ENCODE assay signal across 8 mouse cellular contexts in the genomic region with DNA sequence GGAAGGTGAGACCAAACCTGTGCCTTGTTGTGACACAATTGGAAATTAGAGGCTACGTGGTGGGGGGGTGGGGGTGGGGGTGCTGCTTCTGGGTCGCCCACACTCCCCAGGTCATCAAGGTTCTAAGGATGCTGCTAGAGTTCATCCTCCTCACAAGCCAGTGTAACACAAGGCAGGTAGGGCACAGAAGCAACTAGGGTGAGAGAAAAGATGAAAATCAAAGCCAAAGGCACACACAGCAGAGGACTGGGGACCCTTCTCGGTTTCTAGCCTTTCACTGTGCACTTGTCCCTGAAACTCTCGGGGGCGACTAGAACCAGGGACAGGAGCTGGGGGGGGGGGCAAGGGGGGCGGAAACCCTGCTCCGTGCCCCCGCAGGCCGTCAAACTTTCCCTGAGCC. TPM values are rescaled to one million over a fixed set of nuclear protein-coding genes. Genes with fewer than 3 reads are reported as not detected.
DNase-seq lines count a peak whose midpoint lies in the region; ATAC-seq and TF ChIP-seq lines count a peak whose summit lies in the region.

No protein-coding gene starts in this region.

- H3K4me3 ChIP-seq in lung, embryonic 14.5 days (ENCODE audit: low read depth, low read length), result peak overlapping the region; percentile 29
- H3K4me3 ChIP-seq in forebrain, embryonic 14.5 days (ENCODE audit: low read depth, low read length), result peak overlapping the region; percentile 29
- H3K4me3 ChIP-seq in limb, embryonic 12.5 days (replicated peaks), result peak overlapping the region; percentile 36
- H3K4me3 ChIP-seq in neural tube, embryonic 15.5 days (replicated peaks), result peak overlapping the region; percentile 42

- H3K36me3 ChIP-seq in lung, embryonic 14.5 days (ENCODE audit: insufficient read depth), result no peaks in the 10 kb centered on the region
- no peaks in the 10 kb centered on the region for H3K36me3 ChIP-seq in forebrain, embryonic 14.5 days (ENCODE audit: control insufficient read depth, insufficient read depth, low read length)
- no peaks in the 10 kb centered on the region for H3K36me3 ChIP-seq in limb, embryonic 12.5 days
- H3K36me3 ChIP-seq in neural tube, embryonic 15.5 days, result no peaks in the 10 kb centered on the region

- peak overlapping the region; percentile 68 for H3K4me2 ChIP-seq in lung, embryonic 14.5 days
- peak overlapping the region; percentile 67 for H3K4me2 ChIP-seq in forebrain, embryonic 14.5 days (ENCODE audit: low read length)
- H3K4me2 ChIP-seq in limb, embryonic 12.5 days, result peak overlapping the region; percentile 69
- peak overlapping the region; percentile 90 for H3K4me2 ChIP-seq in neural tube, embryonic 15.5 days

- peaks cover 19% of the 10 kb centered on the region for H3K27me3 ChIP-seq in lung, embryonic 14.5 days (ENCODE audit: insufficient read depth, low read length)
- no peaks in the 10 kb centered on the region for H3K27me3 ChIP-seq in forebrain, embryonic 14.5 days (replicated peaks; ENCODE audit: control insufficient read depth, insufficient read depth, low read length)
- H3K27me3 ChIP-seq in limb, embryonic 12.5 days, result peaks cover 62% of the 10 kb centered on the region
- H3K27me3 ChIP-seq in neural tube, embryonic 15.5 days (replicated peaks), result 0 out of 2 replicates have a peak, but pooled peaks cover 7% of the 10 kb centered on the region

- DNase-seq in lung, embryonic 14.5 days, result no peak
- DNase-seq in lung, postnatal 14 days, result no peak
- DNase-seq in forebrain, embryonic 14.5 days (ENCODE audit: low spot score), result no peak
- no peak for DNase-seq in layer of hippocampus, adult 11-12 months (ENCODE audit: low spot score)
- DNase-seq in c-Kit-positive CD71-positive TER-119-positive erythroid progenitor cells, embryonic 14.5 days (ENCODE audit: low spot score), result no peak
- no peak for DNase-seq in layer of hippocampus, postnatal 14 days (ENCODE audit: low spot score in 2 of 2)

- H3K9me3 ChIP-seq in lung, embryonic 14.5 days (ENCODE audit: low read depth, low read length), result no peaks in the 10 kb centered on the region
- no peaks in the 10 kb centered on the region for H3K9me3 ChIP-seq in forebrain, embryonic 14.5 days (replicated peaks; ENCODE audit: control insufficient read depth, low read length)
- no peaks in the 10 kb centered on the region for H3K9me3 ChIP-seq in limb, embryonic 12.5 days
- no peaks in the 10 kb centered on the region for H3K9me3 ChIP-seq in neural tube, embryonic 15.5 days (replicated peaks)

- TF ChIP-seq CTCF in lung, embryonic 14.5 days (IDR thresholded peaks at IDR 0.05; ENCODE audit: low read depth), result no peak

- 12% methylated on average over 9 of the region's 9 CpGs for WGBS in lung, embryonic 14.5 days
- WGBS in forebrain, embryonic 14.5 days, result 19% methylated on average over 7 of the region's 9 CpGs
- 15% methylated on average over 9 of the region's 9 CpGs for WGBS in limb, embryonic 12.5 days
- 17% methylated on average over 9 of the region's 9 CpGs for WGBS in neural tube, embryonic 15.5 days

- peak overlapping the region; percentile 50; the same call in 1 of the 2 replicates for H3K27ac ChIP-seq in lung, embryonic 14.5 days (ENCODE audit: low read depth)
- peak overlapping the region; percentile 60; the same call in 1 of the 2 replicates for H3K27ac ChIP-seq in forebrain, embryonic 14.5 days (ENCODE audit: low read depth, low read length)
- peak overlapping the region; percentile 41; the same call in 1 of the 2 replicates for H3K27ac ChIP-seq in limb, embryonic 12.5 days
- H3K27ac ChIP-seq in neural tube, embryonic 15.5 days (replicated peaks), result peak overlapping the region; percentile 71

- no peaks in the 10 kb centered on the region for H3K4me1 ChIP-seq in lung, embryonic 14.5 days (ENCODE audit: insufficient read depth)
- peaks cover 4% of the 10 kb centered on the region for H3K4me1 ChIP-seq in forebrain, embryonic 14.5 days (ENCODE audit: control insufficient read depth, insufficient read depth, low read length)
- H3K4me1 ChIP-seq in limb, embryonic 12.5 days (replicated peaks), result peaks cover 6% of the 10 kb centered on the region; the same call in 1 of the 2 replicates
- H3K4me1 ChIP-seq in neural tube, embryonic 15.5 days, result peaks cover 7% of the 10 kb centered on the region

- 0 out of 2 replicates have a peak overlapping the region, but pooled peaks have one; percentile 23 for H3K9ac ChIP-seq in lung, embryonic 14.5 days
- peak overlapping the region; percentile 52 for H3K9ac ChIP-seq in forebrain, embryonic 14.5 days (ENCODE audit: low read length)
- 0 out of 2 replicates have a peak overlapping the region, but pooled peaks have one; percentile 37 for H3K9ac ChIP-seq in limb, embryonic 12.5 days (replicated peaks)
- peak overlapping the region; percentile 53 for H3K9ac ChIP-seq in neural tube, embryonic 15.5 days (replicated peaks)

- ATAC-seq in lung, embryonic 14.5 days (ENCODE audit: insufficient read depth), result no peak; the same call in 1 of the 2 replicates
- ATAC-seq in forebrain, embryonic 14.5 days, result peak; percentile 4; the same call in 1 of the 2 replicates
- no peak for ATAC-seq in limb, embryonic 12.5 days (ENCODE audit: insufficient number of reproducible peaks, insufficient read depth, low FRiP score, low TSS enrichment, low read depth)
- ATAC-seq in neural tube, embryonic 15.5 days (ENCODE audit: low FRiP score), result no peak

RNA-seq across cellular contexts. Expression of gene Arid5a, which starts 4.6 kb away (rescaled TPM):
- polyA plus RNA-seq in lung, embryonic 14.5 days (2014; fragmentation: Nextera tagmentation; extraction: Ambion mirVana), result 5.4 and 6.6 TPM in 2 replicates
- 1.8 and 2.0 TPM in 2 replicates for polyA plus RNA-seq in forebrain, embryonic 14.5 days (2014; fragmentation: Nextera tagmentation; extraction: Ambion mirVana)
- polyA plus RNA-seq in limb, embryonic 12.5 days (2016; fragmentation: Nextera tagmentation; extraction: Ambion mirVana), result 4.5 and 4.9 TPM in 2 replicates
- 3.7 and 9.8 TPM in 2 replicates for polyA plus RNA-seq in neural tube, embryonic 15.5 days (2015; fragmentation: Nextera tagmentation; extraction: Ambion mirVana)
- total RNA-seq in layer of hippocampus, postnatal 14 days (2021), result 10 to 100 TPM; 17.2 to 19.9 TPM

RNA-seq across cellular contexts. Expression of gene Neurl3, which starts 28.5 kb away (rescaled TPM):
- polyA plus RNA-seq in lung, embryonic 14.5 days (2014; fragmentation: Nextera tagmentation; extraction: Ambion mirVana), result 2.6 and 4.5 TPM in 2 replicates
- 0.32 and 0.51 TPM in 2 replicates for polyA plus RNA-seq in forebrain, embryonic 14.5 days (2014; fragmentation: Nextera tagmentation; extraction: Ambion mirVana)
- polyA plus RNA-seq in limb, embryonic 12.5 days (2016; fragmentation: Nextera tagmentation; extraction: Ambion mirVana), result 0.55 and 0.74 TPM in 2 replicates
- polyA plus RNA-seq in neural tube, embryonic 15.5 days (2015; fragmentation: Nextera tagmentation; extraction: Ambion mirVana), result 2.2 and 3.2 TPM in 2 replicates
- total RNA-seq in layer of hippocampus, postnatal 14 days (2021), result under 1 TPM; 0.55 to 0.67 TPM

RNA-seq across cellular contexts. Expression of gene Uggt1, which starts 58.4 kb away (rescaled TPM):
- 76.6 and 80.4 TPM in 2 replicates for polyA plus RNA-seq in lung, embryonic 14.5 days (2014; fragmentation: Nextera tagmentation; extraction: Ambion mirVana)
- 66.8 and 75.9 TPM in 2 replicates for polyA plus RNA-seq in forebrain, embryonic 14.5 days (2014; fragmentation: Nextera tagmentation; extraction: Ambion mirVana)
- polyA plus RNA-seq in limb, embryonic 12.5 days (2016; fragmentation: Nextera tagmentation; extraction: Ambion mirVana), result 47.2 and 52.9 TPM in 2 replicates
- 43.9 and 46.0 TPM in 2 replicates for polyA plus RNA-seq in neural tube, embryonic 15.5 days (2015; fragmentation: Nextera tagmentation; extraction: Ambion mirVana)
- 10 to 100 TPM; 38.3 to 44.3 TPM for total RNA-seq in layer of hippocampus, postnatal 14 days (2021)
